Mouse (Mus musculus): ENCODE results near the gene Csgalnact2.

GRCm38 (mm10) chr6:118097765-118098365 lies 41.1 kb downstream of the Csgalnact2 start:
- no peak for TF ChIP-seq GATA1 (IDR thresholded peaks at IDR 0.05; ENCODE audit: borderline replicate concordance, low read length)
- TF ChIP-seq FLI1 (IDR thresholded peaks at IDR 0.05; ENCODE audit: low read length): no peak

Data from megakaryocyte, embryonic 14.5 days (primary cell).